Mouse (Mus musculus) Muller cell, postnatal 12 days (primary cell): Measurements from ENCODE around the gene Gm21764.
"Not testable (repeated sequence)": the region's sequence is repeated elsewhere in the genome, so short reads cannot be mapped to it uniquely, and the experiment has no call there.

Source experiments
- DNase-seq: peaks from one replicate; pipeline ENCODE4 v3.0.0-alpha.2; 2015; ENCODE audit errors: inconsistent ontology term

Gene Gm21764

DNA sequence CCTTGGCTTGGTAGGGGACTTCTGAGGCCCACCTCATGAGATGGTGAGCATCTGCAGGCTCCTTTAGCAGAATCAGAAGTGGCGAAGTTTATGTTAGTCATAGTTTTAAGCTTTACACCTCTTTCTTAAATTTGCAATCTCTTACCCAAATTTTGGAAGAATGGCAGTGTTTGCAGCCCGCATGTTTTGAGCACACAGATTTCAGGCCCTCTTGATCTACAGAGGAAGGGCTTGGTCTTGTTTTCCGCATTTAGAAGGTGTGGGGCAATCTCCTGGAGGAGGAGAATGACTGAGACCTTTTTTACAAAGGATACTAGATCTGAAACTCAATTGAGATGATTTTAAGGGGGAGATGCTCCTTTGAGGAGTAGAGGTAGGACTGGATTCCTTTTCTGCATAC is at the start of gene Gm21764:
Gene Gm21764 (minus strand): TSS at position 101 of the 400 bp plus-strand sequence.
- not testable (repeated sequence) for DNase-seq

DNA sequence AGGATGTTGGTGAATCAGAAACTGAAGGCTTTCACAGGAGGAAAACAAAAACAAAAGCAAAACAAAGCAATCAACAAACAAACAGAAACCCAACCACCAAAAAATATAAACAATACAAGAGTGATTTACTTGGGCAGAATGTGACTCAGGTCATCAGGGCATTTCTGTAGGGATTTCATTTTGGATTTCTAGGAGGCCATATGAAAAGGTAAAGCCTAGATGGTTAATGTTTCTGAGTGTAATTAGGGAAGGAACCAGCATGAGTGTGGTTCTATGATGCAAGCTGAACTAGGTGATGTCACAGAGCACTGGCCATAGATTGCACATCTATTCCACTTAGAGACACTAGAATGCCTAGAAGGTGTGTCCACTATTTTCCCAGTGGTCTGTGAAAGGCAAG is 27.2 kb upstream of the Gm21764 start, which contains the start of gene Ssty1:
Gene Ssty1 (plus strand): TSS at position 301 of the 400 bp plus-strand sequence.
- not testable (repeated sequence) for DNase-seq
